Mouse (Mus musculus) cerebellum, adult (tissue): ENCODE data around the gene Pcmt1.

Experiments used
- ATAC-seq: cut with Nextera tagmentation; 2 replicates; pipeline ENCODE4 v1.9.2; 2017; ENCODE audit warnings: mild to moderate bottlenecking, moderate library complexity, mixed read lengths; ENCODE audit not compliant: insufficient number of reproducible peaks, low FRiP score, low TSS enrichment

The Pcmt1 gene

DNA sequence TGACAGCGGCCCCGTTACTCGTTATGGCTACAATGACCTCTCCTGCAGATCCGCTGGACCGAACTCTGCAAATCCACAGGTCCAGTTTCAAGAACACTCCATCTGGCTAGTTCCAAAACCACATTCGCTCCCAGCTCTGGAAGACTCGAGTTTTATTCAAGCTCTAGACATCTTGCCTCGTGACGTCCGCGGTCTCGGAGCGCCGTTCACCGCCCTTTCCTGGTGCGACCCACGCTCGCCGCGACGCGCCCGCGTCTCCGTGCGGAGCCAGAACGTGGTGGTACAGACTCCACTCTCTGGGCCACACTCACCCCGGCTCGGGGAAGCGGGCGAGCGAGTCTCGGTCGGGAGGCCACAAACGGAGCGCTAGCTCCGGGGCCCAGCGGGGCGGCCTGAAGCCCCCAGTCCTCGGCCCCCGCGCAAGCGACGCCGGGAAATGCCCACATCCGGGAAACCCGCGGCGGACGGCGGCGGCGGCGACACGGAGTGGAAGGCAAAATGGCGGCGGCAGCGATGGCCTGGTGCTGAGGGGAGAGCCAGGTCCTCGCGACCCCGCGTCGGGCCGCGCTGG is at the start of gene Pcmt1, which contains the start of gene Lats1:
TSS of gene Pcmt1 (minus strand) at position 406 of the 571 bp plus-strand sequence.
TSS of gene Lats1 (plus strand) at position 484 of the 571 bp plus-strand sequence.
- peak; percentile 84 for ATAC-seq

DNA sequence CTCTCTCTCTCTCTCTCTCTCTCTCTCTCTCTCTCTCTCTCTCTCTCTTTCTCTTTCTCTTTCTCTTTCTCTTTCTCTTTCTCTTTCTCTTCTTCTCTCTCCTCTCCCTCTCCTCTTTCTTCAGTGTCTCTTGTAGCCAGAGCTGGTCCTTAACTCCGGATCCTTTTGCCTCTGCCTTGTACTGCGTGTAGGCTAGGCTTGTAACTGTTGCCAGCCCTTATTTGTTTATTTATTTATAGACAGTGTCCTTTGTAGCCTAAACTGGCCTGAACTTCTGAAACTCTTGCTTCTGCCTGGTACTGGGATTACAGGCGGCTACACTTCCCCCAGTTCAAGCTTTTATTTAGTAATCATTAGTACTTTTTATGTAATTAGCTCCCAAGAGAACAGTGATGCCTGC is 46.1 kb upstream of the Pcmt1 start:
- no peak for ATAC-seq

DNA sequence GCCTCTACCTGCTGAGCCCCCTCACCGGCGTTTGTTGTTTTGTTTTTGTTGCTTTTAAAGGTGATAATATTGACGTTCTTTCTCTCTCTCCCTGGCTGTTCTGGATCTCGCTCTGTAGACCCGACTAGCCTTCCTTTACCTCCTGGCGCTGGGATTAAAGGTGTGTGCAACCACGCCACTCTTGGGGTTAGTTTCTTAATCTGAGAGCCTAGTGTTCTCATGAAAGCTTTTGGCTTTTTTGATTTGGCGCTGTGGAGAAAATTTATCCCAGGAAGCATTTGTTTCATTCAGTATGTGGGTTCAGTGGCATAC is 45.5 kb upstream of the Pcmt1 start:
- no peak for ATAC-seq

DNA sequence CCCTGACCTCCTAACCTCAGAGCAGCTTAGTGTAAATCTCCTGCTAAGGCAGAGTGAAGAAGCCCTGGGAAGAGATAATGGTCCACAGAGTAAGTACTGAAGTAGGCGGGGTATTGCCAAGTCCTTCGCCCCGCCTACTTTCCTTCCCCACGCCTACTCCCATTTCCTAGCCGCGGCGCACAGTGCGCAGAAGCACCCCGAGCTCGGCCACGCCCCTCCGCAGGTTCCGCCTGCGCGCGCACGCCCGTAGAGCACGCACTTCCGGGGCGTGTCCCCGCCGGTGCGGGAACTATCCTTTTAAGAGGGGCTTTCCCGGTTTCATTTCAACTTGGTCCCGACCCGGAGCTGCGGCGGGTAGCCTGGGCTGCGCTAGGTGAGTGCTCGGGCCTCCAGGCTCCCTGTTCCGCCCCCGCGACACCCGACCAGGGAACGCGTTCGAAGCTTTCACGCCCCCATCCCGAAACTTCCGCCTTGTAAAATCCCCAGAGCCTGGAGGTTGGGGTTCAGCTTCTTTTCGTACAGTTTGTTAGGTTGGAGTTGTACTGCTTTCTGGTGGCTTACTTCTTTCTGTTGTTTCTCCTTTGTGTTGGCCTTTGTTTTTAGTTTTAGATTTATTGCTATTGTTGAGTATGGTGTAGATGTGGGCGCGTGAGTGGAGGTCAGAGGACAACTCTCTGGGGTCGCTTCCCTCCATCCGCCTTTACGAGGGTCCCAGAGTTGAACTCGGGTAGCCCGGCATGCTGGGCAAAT is 45.0 kb upstream of the Pcmt1 start, which contains the start of gene Katna1:
TSS of gene Katna1 (plus strand) at position 250 of the 750 bp plus-strand sequence.
- peak; percentile 95 for ATAC-seq

DNA sequence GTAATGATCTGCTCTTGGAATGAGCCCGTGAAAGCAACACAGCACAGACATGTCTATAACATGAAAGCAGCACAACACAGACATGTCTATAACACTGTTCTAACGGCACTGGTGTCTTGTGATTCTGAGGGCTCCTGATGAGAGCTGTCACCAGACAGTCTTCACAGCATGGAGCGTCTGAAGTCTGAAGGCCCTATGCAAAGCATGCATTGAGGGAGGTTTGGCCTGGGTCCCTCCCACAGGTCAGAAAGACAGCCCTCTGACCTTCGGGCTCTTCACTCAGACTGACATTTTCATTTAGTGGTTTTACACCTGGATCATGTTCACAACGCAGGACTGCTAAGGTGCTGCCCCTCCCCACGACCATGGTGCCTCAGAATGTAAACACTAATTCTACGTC is 34.1 kb upstream of the Pcmt1 start:
- no peak for ATAC-seq

GRCm38 (mm10) chr10:7712506-7712905 is 31.6 kb upstream of the Pcmt1 start:
- ATAC-seq: no peak

GRCm38 (mm10) chr10:7710121-7710520 is 29.2 kb upstream of the Pcmt1 start:
- ATAC-seq: no peak

GRCm38 (mm10) chr10:7702586-7702985 is 21.6 kb upstream of the Pcmt1 start:
- no peak for ATAC-seq

DNA sequence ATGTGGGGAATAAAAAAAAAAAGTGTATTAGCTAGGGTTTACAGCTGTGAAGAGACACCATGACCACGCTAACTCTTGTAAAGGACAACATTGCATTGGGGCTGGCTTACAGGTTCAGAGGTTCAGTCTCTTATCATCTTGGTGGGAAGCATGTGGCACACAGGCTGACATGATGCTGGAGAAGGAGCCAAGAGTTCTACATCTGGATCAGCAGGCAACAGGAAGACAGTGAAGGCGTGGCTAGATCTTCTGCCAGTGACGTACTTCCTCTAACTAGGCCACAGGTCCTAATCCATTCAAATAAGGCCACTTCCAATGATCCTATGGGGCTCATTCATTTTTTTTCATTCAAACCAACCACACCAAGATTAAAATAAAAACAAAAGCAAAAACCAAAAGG is 19.2 kb upstream of the Pcmt1 start:
- ATAC-seq: no peak

- ATAC-seq: no peak
Measured at GRCm38 (mm10) chr10:7695286-7695685, 14.3 kb upstream of the Pcmt1 start.

DNA sequence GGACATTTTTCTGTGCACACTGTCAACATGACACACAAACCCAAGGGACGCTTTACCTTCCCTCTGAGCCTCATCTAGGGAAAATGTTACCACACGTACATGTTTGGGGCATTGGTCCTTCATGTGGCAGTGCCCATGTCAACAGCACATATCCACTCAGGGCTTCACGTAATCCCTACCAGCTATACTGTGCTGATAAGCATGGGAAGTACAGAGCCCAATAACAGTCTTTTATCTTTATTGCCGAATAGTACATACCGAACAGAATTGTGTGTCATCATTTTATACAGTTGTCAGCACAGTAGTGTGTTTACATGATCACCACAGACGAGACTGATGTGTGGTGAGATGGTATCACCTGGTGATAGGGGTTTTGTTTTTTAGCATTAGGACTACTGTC is 6.0 kb upstream of the Pcmt1 start:
- ATAC-seq: no peak

DNA sequence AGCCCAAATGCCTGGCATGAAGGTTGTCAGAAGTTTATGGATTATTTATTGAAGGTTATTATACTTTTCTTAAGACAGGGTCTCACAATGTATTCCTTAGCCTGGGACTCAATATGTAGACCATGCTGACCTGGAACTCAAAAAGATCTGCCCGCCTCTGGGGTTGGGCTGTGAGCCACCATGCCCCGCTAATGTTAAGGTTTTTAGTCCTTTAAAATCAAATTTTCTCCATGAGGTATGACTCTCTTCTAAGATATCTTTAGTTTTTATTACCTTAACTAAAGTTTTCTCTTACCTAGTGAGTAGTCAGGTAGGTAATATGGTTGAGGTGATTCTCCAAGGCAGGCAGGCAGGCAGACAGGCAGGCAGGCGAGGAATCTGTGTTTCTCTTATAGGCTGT is 1.3 kb upstream of the Pcmt1 start:
- ATAC-seq: no peak

GRCm38 (mm10) chr10:7681343-7682025 is 548 bp upstream of the Pcmt1 start:
- ATAC-seq: peak; percentile 73

- ATAC-seq: peak; percentile 58; the same call in 1 of the 2 replicates
Measured at GRCm38 (mm10) chr10:7673673-7674072, 7.3 kb downstream of the Pcmt1 start.

DNA sequence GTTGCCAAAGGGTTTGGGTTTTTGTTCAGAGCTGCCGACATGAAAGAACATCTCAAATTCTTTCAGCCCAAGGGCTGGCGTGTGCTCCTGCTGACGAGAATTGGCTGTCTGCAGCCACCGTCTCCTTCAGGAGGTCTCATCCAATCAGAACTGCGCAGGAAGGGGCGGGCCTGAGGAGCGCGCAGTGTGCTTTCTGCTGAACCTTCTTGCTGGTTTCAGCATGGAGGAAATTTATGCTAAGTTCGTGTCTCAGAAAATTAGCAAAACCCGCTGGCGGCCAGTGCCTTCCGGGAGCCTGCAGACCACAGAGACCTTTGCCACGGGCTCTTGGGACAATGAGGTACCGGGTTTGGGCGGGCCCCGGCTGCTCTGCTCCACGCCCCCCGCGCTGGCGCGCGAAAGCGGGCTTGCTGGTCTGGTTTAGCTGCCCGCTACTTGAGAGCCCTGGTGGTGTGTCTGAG is 13.6 kb downstream of the Pcmt1 start, which contains the start of gene Nup43:
TSS of gene Nup43 (plus strand) at position 162 of the 461 bp plus-strand sequence.
- peak; percentile 74 for ATAC-seq

DNA sequence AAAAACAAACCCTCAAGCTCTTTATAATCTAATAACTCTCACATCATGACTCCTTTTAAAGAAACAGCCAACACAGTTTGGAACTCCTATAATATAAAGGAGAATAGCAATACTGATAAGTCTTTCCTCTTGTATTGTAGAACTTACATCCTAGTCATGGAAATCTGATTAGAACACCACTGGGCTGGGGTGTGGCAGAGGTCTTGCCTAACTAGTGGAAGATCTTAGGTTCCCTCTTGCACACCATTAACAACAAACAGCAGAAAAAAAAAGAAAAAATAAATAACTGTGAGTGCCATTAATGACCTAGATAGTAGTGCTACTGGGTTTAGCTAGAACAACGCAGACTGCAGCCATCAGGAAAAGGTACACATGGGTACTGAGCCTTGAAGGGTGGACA is 16.0 kb downstream of the Pcmt1 start:
- ATAC-seq: no peak

DNA sequence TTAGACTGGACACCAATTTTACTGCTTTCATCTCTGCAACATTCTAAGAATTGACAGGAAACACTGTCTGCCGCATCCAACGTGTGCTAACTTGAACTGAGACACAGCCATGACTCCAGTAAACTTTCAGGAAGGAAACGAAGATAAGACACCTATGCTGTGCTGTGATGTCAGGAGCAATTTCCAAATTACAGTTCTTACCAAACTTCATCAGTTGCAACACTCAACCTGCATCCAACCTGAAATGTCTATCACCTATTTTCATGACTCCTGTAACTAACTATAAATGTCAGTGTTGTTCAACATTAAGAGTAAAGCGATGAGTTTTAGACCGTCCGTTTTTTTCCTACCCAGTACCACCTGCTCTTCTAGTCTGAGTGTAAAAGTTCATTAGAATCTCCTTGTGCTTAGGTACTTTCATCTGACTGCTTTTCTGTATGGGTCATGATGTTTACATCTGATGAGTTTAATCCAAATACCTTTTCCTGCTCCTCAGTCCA is 16.9 kb downstream of the Pcmt1 start:
- no peak for ATAC-seq

DNA sequence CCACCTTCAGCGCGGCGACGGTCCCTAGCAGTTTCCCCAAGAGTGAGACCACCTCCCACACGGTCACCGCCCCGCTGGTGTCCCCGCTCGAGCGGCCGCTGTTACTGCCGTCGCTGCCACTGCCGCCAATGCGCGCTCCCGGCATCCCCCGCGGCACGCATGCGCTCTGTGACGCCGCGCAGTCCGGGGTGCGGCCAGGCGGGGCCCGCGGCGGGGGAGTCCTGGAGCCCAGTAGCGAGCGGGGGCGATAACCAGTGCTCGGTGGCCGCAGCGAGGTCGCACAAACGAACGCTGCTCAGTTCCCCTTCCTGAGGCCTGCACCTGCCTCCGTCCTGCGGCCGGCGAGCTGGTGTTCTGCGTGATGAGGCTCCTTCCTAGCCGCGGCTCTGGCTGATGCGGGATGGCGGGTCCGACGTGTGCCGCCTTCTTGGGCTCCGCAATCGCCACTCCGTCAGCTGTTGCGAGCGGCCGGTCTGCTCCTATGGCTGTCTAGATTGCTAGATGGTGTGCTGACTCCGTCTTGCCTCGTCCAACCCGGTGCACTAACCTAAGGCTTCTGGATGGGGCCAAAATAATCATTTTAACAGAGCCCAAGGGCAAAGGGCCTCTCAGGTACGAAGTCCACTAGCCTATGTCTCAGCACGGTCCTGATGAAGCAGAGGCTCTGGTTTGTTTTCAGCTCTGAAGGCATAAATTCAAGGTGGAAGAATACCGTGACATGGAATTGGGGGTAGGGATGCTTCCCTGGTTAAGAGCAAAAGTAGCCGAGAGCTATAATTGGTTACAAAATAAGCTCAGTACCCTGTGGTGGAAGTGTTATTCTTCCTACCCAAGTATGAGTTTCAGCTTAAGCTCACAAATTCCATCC is 17.5 kb downstream of the Pcmt1 start:
- peak; percentile 90 for ATAC-seq

DNA sequence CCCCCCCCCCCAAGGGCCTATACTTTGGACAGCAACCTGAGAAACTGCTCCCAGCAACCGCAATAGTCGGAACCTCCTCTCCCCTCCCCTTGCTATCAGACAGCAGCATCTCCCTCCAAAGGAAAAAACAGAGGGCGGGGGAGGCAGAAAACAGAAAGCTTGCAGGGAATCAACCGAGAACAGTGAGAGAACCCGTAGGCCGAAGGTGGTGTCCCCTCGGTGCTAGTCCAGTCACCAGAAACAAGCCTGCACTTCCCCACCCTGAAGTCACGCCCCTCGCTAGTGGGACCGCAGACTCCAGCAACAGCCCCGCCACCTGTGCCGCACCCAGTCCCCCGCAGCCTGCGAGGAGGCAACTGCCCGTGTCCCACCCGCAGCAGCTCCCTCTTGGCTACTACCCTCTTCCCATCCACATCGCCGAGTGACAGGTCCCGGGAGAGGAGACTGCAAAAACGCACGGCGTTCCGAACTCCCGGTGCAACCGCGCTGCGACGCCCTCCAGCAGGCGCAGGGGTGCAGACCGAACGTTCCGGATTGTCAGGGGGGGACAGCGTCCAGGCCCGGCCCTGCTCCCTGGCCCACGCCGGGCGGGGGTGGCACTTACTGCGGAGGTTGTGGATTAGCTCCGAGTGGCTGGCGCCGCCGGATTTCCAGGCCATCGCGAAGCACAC is 18.3 kb downstream of the Pcmt1 start:
- peak; percentile 69 for ATAC-seq

DNA sequence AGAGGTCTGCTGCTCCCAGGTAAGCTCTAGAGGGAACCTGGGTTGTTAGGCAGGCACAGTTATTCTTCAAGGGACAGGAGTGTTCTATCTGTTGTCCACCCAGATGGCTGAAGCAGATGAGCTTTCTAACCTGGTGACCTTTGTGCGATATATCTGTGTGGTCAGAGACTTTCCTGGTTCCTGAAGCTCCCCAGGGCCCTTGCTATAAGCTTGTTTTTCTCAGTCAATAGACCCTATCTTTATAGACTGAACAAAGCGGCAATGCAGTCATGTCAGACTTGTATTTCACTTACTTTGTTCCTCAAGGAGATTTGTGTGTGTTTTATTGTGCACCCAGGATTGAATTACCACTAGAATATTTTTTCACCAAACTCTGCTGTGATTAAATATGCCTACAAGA is 29.9 kb downstream of the Pcmt1 start:
- no peak for ATAC-seq
